Mouse (Mus musculus) ovary, postnatal 36 days (tissue): ENCODE measurements around the gene Clstn2.

Experiments used
- DNase-seq: peaks from one replicate; pipeline ENCODE4 v3.0.0; 2022; ENCODE audit warnings: low spot score, mixed read lengths

The Clstn2 gene

DNA sequence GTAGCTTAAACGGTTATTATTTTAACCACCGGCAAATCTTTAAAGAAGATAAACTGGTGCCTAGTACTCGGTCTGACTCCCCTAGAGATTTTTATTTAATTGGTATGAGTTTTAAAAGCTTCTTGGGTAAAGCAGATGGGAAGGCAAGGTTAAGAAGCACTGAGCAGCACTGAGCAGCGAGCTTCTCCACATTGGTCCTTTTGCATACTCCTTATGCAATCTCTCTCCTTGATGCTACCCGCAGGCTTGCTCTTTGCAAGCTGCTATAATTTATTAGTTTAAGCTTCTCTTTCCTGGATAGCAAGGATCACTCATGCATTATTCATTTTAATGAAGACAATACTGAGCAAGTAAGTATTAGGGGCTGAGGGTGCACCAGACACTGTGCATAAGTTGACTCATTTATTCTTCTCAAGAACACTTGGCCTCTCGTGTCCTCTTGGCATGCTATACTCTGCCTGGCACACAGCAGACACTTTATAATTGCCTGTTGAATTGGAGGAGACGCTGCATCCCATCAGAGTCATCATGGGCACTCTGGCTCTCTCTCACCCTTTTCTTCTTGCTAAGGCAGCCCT lies 561.9 kb downstream of the Clstn2 start:
- no peak for DNase-seq

DNA sequence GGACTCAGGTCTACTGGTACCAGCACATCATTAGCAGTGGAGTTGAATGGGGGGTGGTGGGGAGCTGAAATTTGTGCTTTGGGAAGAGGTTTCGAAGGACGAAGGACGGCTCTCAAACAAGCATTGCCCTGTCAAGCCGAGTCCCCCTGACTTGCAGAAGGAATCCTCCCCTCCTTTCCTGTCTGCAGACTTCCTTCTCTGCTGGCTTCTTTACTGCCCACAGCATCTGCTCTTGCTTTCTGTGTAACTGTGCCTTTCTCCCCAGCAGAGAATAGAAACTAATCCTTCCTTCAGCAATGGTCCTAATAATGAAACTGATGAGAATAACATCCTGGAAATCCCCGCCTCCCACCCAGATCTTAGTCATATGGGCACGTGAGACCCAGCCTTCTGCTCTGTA lies 572.5 kb downstream of the Clstn2 start:
- DNase-seq: no peak

DNA sequence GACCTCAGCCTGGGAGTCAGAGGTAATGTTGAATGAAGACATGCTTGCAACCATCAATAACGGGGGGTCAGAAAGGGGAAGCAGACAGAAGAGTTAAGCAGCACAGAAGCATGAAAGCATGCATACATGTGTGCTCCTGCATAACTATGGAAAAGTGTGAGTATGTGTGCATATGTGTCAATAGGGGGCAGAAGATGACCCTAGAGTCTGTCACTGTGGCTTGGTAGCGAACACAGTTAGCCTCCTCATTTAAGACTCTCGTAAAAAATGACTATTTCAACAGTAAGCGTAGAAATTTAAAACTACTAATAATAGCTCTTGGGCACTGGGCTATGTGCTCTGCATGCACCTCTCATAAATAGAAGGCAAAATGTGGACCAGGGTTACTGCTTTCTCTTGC lies 573.2 kb downstream of the Clstn2 start:
- no peak for DNase-seq

DNA sequence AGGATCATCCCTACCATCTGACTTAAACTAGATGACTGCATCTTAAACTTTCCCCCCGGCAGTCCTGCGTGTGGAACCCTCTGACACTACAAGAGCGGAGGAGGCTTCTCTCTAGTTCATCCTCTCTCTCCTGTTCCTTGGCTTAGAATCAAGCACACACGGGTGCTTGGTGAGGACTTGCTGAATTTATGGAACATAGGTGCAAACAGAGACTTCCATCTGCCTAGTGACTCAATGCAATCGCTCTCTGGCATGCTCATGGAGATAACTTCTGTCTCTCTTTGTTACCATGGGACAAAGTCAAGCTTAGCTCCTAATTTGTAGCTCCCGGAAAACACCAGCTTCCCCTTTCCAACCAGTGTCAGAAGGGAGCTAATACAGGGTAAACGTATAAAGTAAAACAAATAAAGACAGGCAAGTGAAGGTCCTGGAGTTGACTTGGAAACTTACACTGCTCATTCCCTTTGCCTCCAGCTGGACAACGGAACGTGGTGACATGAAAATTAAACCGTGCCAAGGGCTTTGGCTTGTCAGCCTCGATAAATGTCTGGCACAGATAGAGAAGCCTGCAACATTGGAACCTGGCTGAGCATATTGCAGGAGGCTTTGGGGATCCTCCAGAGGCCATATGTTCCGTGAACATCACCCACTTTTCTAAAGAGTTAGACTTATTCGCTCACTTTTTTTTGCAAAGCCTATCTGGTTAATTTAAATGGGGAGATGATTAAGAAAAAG lies 583.5 kb downstream of the Clstn2 start:
- DNase-seq: no peak

DNA sequence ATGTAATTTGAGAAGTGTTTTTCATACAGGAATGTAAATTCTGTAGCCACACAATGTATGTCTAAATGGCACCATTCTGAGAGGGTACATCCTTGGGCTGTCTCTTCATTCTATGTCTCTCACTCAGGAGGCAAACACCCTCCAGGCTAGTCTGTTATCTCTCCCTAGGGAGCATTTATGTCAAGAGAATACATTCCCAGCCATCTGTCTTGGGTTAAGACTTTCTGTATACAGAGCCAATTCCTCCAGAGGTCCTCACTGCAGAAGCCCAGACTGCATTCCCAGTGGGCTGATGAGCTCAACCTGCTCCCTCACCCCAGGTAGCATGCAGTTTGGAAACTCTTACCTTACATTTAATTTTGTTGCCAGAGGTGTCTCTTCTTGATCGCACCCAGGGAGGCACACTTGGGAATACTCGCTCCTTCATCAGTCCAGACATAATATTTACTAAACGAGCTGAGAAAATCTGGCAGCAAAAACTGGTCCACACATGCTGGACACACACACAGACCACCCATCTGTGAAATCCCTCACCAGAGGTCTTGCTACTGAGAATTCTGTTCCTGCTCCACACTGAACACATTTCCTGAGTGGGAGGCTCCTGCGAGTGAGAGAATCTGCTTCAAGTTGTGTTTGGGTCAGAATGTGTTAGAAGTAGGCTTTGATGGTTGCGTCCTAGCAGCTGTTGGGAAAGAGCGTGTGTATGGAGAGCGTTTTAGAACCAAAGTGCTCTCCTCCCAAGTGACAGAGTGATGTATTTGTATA lies 592.9 kb downstream of the Clstn2 start:
- DNase-seq: peak; percentile 19

DNA sequence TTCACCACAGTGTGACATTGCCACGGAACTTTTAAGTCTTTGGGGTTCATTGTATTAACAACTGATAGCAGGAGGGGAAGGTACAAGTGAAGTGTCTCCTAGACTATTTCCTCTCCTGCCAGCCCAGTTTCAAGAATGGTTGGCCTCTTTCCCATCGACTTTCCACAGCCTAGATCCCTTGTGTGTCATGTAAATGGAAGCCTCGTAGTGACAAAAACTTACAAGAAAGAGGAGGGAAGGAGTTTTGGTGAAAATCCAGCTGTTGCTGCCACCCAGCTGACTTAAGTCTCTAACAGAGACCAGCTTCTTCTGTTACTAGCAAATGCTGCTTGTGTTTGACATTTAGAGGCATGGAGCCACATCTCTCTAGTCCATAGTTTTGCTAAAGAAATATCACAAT lies 598.3 kb downstream of the Clstn2 start:
- DNase-seq: no peak

DNA sequence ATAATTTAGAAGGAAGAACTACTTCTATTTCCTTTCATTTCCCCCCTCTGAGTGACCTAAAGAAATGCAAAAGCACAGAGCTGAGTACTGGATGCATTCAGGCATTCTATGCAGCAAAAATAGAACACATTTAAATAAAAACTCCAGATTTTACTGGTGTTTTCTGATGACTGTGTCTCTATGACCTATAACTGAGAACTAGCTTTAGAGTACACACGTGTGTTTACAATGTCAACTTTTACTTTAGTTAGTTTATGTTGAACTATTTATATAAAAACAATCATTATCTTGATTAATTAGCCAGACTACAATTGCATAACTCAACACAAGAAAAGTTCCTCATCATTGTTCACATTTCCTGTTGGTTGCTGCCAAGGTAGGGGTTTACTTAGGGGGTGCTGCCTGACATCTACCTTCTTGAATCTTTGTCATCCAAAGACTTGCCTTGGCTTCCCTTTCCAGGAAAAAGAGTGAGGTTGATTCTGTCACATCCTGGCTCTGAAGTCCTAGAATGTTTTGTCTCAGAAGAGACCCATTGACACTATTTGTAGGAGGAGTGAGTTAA lies 603.0 kb downstream of the Clstn2 start:
- DNase-seq: no peak

DNA sequence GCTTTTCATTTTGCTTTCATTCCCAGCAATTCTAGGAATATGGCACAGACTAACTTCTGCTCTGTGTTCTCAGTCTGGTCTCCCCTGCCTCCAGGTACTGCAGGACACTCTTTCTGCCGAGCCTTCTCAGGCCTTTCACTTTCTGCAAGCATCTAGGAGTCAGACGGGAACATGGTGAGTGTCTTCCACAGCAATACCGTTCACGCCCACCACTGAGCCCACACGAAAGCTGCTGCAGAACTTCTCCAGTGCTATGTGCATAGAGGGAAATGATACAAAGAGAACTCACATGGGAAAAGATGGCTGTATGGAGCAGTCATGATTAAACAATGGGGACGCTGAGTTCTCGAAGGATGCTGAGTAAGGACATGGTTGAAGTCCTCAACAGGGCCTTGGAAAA lies 604.9 kb downstream of the Clstn2 start:
- DNase-seq: no peak

DNA sequence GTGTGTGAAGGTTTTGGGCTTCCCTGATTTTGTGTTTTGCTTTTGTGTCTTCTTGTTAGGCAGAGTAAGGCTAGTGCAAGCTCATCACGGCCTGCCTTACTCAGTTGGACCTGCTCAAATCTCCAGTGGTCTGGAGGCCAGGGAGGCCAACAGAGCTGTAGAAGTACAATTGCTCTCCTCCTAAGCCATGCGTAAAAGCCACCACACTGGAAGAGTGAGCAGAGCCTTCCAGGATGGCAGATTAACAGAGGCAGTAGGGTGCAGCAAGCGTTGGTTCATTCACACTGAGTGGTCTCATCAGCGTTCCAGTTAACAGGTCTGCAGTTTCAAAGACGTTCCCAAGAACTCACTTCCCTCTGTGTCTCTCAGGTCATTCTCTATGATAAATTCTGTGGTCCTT lies 612.1 kb downstream of the Clstn2 start:
- DNase-seq: no peak

DNA sequence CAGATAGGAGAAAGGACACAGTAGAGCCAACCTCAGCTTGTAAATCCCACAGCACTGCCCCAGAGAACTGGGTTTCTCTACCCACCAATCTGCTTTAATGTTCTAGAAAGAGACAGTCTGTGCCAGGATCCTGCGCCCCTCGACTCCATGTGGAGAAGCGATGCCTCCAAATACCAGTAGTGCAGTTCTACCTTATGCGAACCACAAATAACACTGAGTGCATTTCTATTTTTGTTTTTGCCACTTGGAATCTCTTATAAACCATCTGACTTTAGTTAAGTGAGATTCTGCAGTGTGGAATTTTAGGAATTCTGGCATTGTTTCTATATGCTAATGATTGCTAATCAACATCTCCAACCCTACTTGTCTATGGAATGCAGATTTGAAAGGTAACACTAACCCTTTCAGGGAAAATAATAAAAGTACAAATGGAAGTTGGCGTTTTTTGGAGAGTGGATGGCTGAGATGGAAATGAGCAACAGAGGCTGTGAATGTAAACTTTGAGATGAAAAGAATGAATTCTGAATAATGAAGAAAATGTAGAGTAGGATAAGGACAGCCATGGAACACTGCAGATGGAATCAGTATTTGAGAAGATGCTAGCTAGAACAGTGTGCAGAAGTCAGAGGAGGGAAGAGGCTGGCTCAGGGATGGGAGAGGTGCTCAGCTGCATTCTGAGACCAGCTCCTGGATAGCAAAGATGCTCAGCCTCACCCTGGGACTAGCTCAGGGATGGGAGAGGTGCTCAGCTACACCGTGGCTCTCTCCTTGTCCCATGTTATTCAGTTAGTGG lies 617.9 kb downstream of the Clstn2 start:
- DNase-seq: no peak

DNA sequence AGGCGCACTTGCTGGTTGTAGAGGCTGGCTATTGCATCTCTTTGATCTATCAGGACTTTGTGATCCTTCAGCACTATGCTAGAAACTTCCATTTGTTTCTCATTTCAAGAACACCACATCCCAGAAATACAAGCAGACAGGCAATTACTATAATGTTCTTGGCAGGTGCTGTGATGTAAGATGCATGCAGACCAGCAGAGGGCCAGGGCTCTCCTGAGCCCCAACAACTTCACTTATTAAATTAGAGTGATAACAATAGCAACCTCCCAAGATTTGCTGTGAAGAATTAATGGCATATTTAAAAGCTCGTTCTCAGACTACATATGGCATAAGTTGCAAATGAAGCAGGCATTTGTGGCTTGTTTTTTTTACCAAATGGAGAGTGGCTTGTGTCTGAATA lies 624.8 kb downstream of the Clstn2 start:
- DNase-seq: no peak
